Mouse (Mus musculus) neural tube, embryonic 12.5 days (tissue): ENCODE results near the gene Npdc1. TPM values are rescaled to one million over a fixed set of nuclear protein-coding genes. Genes with fewer than 3 reads are reported as not detected.
A peak's percentile ranks its signal among the peaks of the same experiment; 100 is the strongest.

Experiments used
- ATAC-seq: fragments of 200-750 bp; cut with Nextera tagmentation; 2 replicates; pipeline ENCODE4 v1.8.0; 2017; ENCODE audit warnings: low read depth, mild to moderate bottlenecking, moderate TSS enrichment, moderate library complexity; ENCODE audit not compliant: low FRiP score
- H3K27ac ChIP-seq: fragments of 300-500 bp; sonication (generic); 2 replicates; pipeline ENCODE4 v1.5.1; 2016
- H3K27me3 ChIP-seq: fragments of 300-500 bp; sonication (generic); replicated peaks from 2 replicates; pipeline ENCODE4 v1.6.1; 2016; ENCODE audit warnings: mild to moderate bottlenecking
- H3K36me3 ChIP-seq: fragments of 300-500 bp; sonication (generic); 2 replicates; pipeline ENCODE4 v1.6.1; 2016; ENCODE audit warnings: mild to moderate bottlenecking
- H3K4me1 ChIP-seq: fragments of 300-500 bp; sonication (generic); 2 replicates; pipeline ENCODE4 v1.6.1; 2016
- H3K4me2 ChIP-seq: fragments of 300-500 bp; sonication (generic); replicated peaks from 2 replicates; pipeline ENCODE4 v1.6.1; 2016; ENCODE audit warnings: mild to moderate bottlenecking
- H3K4me3 ChIP-seq: fragments of 300-500 bp; sonication (generic); 2 replicates; pipeline ENCODE4 v1.5.1; 2016
- H3K9ac ChIP-seq: fragments of 300-500 bp; sonication (generic); 2 replicates; pipeline ENCODE4 v1.6.1; 2016; ENCODE audit warnings: mild to moderate bottlenecking
- H3K9me3 ChIP-seq: fragments of 300-500 bp; sonication (generic); 2 replicates; pipeline ENCODE4 v1.6.1; 2016; ENCODE audit warnings: mild to moderate bottlenecking
- WGBS: fragments of 180-500 bp; shearing (Covaris S2); methylation state at CpG from one replicate; pipeline ENCODE4 v1.1.7; 2016; 5-methylcytosine and 5-hydroxymethylcytosine counted together
- polyA plus RNA-seq: library from polyadenylated mRNA; unstranded; fragments of >200 nt; fragmentation: Nextera tagmentation; extraction: Ambion mirVana; gene quantifications from 2 replicates; pipeline ENCODE4 v1.2.1, GENCODE M21; 2016

The Npdc1 gene
- polyA plus RNA-seq, 1 experiment from 2014 or later: 266 TPM

DNA sequence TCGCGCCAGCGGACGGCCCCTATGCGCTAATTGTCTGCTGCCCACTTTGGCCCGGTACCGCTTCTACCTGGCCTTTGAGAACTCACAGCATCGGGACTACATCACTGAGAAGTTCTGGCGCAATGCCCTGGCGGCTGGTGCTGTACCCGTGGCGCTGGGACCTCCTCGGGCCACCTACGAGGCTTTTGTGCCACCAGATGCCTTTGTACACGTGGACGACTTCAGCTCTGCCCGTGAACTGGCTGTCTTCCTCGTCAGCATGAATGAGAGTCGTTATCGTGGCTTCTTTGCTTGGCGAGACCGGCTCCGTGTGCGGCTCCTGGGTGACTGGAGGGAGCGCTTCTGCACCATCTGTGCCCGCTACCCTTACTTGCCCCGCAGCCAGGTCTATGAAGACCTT, 26.3 kb downstream of the Npdc1 start:
- peaks cover 16% of the 10 kb centered on the region for H3K4me1 ChIP-seq
- WGBS: 48% methylated on average over 27 of the region's 27 CpGs
- H3K9ac ChIP-seq: no peak overlapping the region
- no peak overlapping the region for H3K4me2 ChIP-seq
- no peak overlapping the region for H3K4me3 ChIP-seq
- no peaks in the 10 kb centered on the region for H3K9me3 ChIP-seq
- H3K27me3 ChIP-seq: peaks cover 30% of the 10 kb centered on the region
- no peak overlapping the region for H3K27ac ChIP-seq
- no peaks in the 10 kb centered on the region for H3K36me3 ChIP-seq
- ATAC-seq: no peak

DNA sequence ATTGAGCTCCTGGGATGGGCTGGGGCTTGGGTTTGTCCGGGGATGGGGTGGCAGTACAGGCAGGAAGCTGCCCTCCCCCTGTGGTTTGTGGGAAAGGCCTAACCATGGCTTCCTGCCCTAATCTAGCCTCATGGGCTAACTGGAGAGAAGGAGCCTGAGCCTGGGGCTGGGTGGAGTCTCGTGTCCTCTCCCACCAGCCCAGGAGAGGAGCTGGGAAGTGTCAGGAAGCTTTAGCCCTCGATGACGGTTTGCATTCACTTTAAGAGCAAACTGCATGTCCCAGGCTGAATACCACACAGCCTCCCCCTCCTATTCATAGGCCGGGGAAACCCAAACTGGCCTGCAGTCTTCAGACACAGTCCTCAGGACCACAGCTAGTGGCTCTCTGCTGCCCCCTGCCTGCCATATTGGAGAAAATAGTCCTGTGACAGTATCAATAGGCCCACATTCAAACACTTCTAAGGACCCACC, 27.6 kb downstream of the Npdc1 start:
- Histone ChIP-seq H3K27ac (no peak overlapping the region), H3K4me3 (no peak overlapping the region), H3K27me3 (peaks cover 33% of the 10 kb centered on the region), H3K9me3 (no peaks in the 10 kb centered on the region), H3K4me2 (no peak overlapping the region), H3K9ac (no peak overlapping the region; the same call in 1 of the 2 replicates), H3K4me1 (peaks cover 22% of the 10 kb centered on the region), H3K36me3 (no peaks in the 10 kb centered on the region)
- WGBS: 30% methylated on average over 5 of the region's 5 CpGs
- no peak for ATAC-seq

DNA sequence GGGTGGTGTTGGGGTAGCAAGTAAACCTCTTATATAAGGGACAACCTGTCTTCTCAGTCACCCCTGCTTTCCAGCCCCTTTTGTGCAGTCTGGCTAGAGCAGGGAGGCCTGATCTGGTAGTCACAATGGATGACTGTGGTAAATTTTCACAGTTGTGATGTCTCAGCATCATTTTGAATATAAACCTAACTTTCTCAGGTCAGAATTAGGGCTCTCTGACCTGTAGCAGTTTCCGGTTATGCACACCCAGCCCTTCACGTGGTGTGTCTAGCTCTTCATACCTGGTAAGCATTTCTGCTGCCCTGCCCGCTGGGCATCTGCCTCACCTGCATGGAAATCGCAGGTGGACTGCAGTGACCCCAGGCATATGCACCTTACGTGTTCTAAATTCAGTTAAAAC, 28.1 kb downstream of the Npdc1 start:
- Histone ChIP-seq H3K4me2 (no peak overlapping the region), H3K4me1 (peaks cover 22% of the 10 kb centered on the region), H3K4me3 (no peak overlapping the region), H3K9me3 (no peaks in the 10 kb centered on the region), H3K36me3 (peaks cover 3% of the 10 kb centered on the region; the same call in 1 of the 2 replicates), H3K9ac (no peak overlapping the region), H3K27ac (no peak overlapping the region), H3K27me3 (peaks cover 33% of the 10 kb centered on the region)
- 88% methylated on average over 5 of the region's 5 CpGs for WGBS
- no peak for ATAC-seq

DNA sequence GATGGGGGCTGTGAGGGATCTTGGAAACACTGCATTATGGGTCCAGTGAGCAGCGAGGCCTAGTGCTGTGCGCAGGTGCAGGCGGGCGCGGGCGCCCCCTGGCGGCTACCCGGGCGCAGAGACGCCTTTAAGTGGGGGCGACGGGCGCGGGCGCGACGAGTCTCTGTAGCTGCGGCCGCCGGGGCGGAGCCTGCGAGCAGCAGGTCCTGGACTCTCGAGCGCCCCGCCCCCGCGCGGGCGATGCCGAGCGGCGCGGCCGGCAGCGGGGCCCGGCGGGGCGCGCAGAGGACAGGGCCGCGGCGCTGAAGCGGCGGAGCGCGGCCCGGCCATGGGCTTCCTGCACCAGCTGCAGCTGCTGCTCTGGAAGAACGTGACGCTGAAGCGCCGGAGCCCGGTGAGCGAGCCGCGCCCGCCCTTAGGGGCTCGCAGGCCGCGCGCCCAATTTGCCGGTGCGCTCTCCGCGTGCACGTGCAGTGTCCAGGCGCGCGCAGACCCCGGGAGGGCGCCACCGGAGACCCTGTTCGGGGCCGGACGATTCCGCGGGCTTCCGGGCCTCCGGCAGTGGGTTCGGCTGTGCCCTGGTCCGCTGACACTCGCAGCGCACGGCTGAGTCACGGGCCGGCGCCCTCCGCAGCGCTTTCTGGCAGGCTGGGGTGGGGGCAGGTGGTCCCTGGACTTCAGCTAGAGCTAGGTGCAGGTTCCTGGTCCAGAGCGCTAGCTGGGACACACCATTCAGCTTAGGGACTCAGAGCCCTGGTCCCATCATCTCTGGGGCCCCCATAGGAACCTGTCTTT, 29.5 kb downstream of the Npdc1 start, which contains the start of gene Abca2:
Gene Abca2 (plus strand): TSS at position 262 of the 795 bp plus-strand sequence.
- Histone ChIP-seq H3K27me3 (peaks cover 27% of the 10 kb centered on the region), H3K4me2 (peak within 1 kb of the TSS; percentile 89), H3K27ac (peak within 1 kb of the TSS; percentile 60; the same call in 1 of the 2 replicates), H3K36me3 (peaks cover 10% of the 10 kb centered on the region), H3K4me3 (peak within 1 kb of the TSS; percentile 75), H3K4me1 (peaks cover 22% of the 10 kb centered on the region), H3K9me3 (no peaks in the 10 kb centered on the region), H3K9ac (peak within 1 kb of the TSS; percentile 78)
- ATAC-seq: peak; percentile 83
- under 1% methylated on average over 89 of the region's 89 CpGs for WGBS

DNA sequence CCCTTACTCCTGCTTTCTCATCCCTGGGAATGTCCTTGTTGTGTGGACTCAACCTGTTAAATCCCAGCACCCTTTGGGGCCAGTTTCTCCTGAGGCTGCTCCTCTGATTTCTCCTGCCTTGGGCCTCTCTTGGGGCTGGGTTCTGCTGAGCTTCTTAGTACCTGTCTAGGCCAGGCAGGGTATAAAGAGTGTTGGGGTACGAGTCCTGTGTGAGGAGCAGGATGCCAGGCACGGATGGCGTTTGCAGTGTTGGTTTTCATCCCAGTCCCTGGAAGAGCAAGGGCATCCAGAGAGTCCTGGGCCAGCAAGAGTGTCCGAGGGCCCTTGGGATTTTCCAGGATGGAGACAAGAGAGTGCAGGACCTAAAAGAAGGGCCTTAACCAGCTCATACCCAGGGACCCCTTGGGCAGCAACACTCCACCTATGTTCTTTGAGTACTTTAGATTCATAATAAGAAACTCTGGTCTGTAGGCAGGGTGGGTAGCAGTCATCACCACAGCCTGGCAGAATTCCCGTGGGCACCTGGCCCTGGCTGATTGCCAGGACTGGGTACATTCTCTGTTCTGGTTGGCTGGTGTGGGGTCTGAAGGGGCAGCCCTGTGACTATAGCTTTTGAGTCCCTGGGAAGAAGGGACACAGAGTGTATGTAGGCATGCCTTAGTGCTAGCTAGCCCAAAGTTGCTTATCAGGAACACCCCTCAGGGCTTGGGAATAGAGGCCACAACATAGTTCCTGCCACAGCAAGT, 30.5 kb downstream of the Npdc1 start:
- Histone ChIP-seq H3K4me2 (peak overlapping the region; percentile 89), H3K4me1 (peaks cover 22% of the 10 kb centered on the region), H3K9ac (peak overlapping the region; percentile 78), H3K4me3 (peak overlapping the region; percentile 75), H3K9me3 (no peaks in the 10 kb centered on the region), H3K27me3 (peaks cover 19% of the 10 kb centered on the region), H3K27ac (no peak overlapping the region), H3K36me3 (peaks cover 11% of the 10 kb centered on the region)
- 85% methylated on average over 5 of the region's 5 CpGs for WGBS
- ATAC-seq: no peak

DNA sequence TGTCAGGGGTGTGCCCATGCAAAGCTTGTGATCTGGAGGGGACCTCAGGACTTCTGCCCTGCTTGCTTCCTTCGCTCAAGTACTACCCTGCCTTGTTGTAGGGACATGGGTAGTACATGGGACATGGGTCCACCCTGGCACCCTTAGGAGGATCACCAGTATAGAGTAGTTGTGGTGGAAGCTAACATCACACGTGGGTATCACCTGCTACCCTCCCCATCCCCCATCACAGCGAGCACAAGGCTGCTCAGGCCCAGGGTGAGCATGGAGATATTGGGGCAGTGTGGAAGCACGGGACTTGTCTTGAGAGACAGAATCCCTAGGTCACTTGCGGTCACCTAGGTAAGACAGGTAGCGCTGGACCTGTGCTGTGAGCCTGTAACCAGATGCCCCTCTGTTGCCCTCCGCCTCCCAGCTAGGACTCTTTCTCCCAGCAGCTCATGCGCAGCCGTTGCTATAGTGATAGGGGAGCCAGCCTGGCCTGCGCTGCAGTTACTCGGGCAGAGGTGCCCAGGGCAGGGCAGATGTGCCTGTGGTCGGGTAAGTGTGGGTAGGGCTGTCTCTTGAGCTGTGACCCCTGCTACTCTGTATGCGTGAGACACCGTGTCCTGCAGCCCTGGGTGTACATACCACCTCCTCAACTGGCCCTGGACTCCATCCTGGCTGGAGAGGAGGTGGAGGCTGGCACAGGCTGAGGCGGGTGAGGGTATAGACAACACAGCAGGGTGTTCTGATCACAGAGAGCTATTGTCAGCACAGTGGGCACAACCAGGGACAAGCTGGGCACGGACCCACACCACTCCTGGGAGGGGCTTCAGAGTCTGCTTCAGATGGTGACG, 31.5 kb downstream of the Npdc1 start:
- H3K27me3 ChIP-seq: peaks cover 10% of the 10 kb centered on the region
- ATAC-seq: no peak
- H3K27ac ChIP-seq: no peak overlapping the region
- peak overlapping the region; percentile 89 for H3K4me2 ChIP-seq
- no peak overlapping the region for H3K4me3 ChIP-seq
- H3K4me1 ChIP-seq: peaks cover 22% of the 10 kb centered on the region
- no peaks in the 10 kb centered on the region for H3K9me3 ChIP-seq
- 70% methylated on average over 17 of the region's 17 CpGs for WGBS
- H3K36me3 ChIP-seq: peaks cover 20% of the 10 kb centered on the region
- H3K9ac ChIP-seq: peak overlapping the region; percentile 26; the same call in 1 of the 2 replicates

DNA sequence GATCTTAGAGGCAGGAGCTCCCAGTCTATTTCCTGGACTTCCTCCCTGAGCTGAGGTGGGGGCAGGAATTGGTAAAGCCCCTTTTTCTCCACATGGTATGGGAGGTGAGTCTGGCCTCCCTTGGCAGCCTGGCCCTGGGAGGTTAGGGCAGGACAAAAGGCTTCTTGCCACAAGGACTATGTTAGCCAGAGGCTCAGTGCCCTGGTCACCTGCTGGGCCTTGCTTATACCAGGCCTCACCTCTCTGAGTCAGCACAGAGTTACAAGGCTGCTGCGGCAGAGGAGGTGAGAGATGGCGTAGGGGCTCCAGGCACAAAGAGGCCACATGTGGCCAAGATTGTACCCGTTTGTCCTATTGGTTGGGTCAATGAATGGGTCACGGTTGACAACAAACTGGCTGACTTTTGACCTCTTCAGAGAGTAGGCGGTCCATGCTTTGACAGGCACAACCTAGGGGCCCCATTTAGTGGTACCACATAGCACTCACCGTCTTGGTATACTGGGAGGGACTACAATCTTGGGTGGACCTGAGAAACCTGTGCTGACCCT, 32.2 kb downstream of the Npdc1 start:
- Histone ChIP-seq H3K4me2 (no peak overlapping the region; the same call in 1 of the 2 replicates), H3K9me3 (no peaks in the 10 kb centered on the region), H3K4me1 (peaks cover 22% of the 10 kb centered on the region), H3K27ac (no peak overlapping the region), H3K36me3 (peaks cover 28% of the 10 kb centered on the region), H3K27me3 (peaks cover 5% of the 10 kb centered on the region; the same call in 1 of the 2 replicates), H3K4me3 (no peak overlapping the region), H3K9ac (no peak overlapping the region)
- WGBS: 52% methylated on average over 6 of the region's 6 CpGs
- ATAC-seq: no peak

DNA sequence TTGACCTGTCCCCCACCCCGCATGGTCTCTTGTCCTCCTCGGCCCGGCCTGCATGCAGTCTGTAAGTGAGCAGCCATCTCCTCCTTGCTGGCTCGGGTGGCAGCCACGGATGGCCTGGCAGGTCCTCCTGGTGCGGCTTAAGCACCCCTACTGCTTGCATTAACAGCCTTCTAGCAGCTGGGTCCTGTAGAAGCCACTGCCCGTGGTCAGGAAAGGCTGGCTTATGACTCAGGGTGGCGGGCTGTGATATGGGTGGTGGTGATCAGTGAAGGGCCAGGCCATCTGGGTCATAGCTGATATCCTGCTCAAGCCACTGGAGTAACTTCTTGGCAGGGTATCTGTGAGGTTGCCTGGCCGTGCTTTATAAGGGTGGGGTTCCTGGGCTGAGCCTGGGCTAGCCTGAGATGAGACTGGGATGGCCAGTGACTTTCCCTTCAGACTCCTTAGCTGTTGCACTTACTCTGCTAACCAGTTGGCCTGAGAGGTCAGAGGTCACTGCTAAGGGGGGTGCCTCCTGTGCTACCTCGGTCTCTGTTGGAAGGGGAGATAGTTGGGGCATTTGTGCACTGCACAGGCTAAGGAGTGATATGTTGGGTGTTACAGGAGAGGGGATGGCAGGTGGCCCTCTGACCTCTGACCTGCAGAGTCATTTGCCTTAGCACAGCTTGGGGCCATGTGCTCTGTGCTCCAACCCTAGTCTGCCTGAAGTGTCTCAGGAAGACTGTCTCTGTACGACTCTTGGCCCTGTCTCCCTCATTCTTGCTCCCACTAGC, 33.4 kb downstream of the Npdc1 start:
- Histone ChIP-seq H3K36me3 (peaks cover 39% of the 10 kb centered on the region), H3K9ac (no peak overlapping the region), H3K27me3 (peaks cover 5% of the 10 kb centered on the region; the same call in 1 of the 2 replicates), H3K4me1 (peaks cover 22% of the 10 kb centered on the region), H3K27ac (no peak overlapping the region), H3K9me3 (no peaks in the 10 kb centered on the region), H3K4me2 (no peak overlapping the region), H3K4me3 (no peak overlapping the region)
- WGBS: 80% methylated on average over 11 of the region's 11 CpGs
- no peak for ATAC-seq

DNA sequence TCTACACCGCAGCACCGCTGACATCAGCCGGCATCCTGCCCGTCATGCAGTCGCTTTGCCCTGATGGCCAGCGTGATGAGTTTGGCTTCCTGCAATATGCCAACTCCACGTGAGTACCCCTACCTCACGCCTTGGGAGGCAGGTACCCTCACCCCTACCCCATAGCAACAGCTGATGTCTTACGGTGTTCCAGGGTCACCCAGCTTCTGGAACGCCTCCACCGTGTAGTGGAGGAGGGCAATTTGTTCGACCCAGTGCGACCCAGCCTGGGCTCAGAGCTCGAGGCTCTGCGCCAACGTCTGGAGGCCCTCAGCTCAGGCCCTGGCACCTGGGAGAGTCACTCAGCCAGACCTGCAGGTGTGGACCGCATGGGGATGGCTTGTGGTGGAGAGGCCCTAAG, 34.0 kb downstream of the Npdc1 start:
- 92% methylated on average over 17 of the region's 17 CpGs for WGBS
- Histone ChIP-seq H3K27me3 (peaks cover 5% of the 10 kb centered on the region; the same call in 1 of the 2 replicates), H3K9me3 (no peaks in the 10 kb centered on the region), H3K4me3 (no peak overlapping the region), H3K9ac (no peak overlapping the region), H3K36me3 (peaks cover 45% of the 10 kb centered on the region), H3K4me1 (peaks cover 22% of the 10 kb centered on the region), H3K4me2 (no peak overlapping the region), H3K27ac (no peak overlapping the region)
- ATAC-seq: no peak

DNA sequence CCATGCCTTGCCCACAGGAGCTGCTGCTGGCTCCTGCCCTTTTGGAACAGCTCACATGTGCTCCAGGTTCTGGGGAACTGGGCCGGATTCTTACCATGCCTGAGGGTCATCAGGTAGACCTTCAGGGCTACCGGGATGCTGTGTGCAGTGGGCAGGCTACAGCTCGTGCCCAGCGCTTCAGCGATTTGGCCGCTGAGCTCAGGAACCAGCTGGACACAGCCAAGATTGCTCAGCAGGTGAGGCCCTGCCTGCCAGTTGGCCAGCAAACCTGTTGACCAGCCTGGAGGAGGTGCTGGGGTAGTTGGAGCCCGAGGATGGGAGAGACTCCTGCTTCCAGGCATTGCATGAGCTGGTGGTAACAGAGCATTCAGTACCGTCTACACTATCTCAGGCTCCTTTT, 35.1 kb downstream of the Npdc1 start:
- 86% methylated on average over 8 of the region's 8 CpGs for WGBS
- Histone ChIP-seq H3K9ac (no peak overlapping the region), H3K27ac (no peak overlapping the region), H3K27me3 (peaks cover 5% of the 10 kb centered on the region; the same call in 1 of the 2 replicates), H3K9me3 (no peaks in the 10 kb centered on the region), H3K4me3 (no peak overlapping the region), H3K36me3 (peaks cover 57% of the 10 kb centered on the region), H3K4me1 (peaks cover 18% of the 10 kb centered on the region), H3K4me2 (no peak overlapping the region)
- ATAC-seq: no peak

DNA sequence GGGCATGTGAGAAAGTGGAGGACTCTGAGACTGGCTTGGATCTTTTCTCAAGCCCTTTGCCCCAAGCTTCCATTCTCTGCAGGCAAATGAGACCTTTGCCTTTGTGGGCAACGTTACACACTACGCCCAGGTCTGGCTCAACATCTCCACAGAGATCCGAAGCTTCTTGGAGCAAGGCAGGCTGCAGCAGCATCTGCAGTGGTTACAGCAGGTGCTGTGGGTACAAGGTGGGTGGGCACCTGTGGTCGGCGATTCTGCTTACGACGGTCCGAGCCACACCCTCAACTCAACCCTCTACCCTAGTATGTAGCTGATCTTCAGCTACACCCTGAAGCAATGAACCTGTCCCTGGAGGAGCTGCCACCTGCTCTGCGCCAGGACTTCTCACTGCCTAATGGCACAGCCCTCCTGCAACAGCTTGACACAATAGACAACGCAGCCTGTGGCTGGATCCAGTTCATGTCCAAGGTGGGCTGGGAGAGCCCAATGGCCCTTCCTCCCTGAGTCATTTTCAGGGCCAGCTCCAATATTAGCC, 37.2 kb downstream of the Npdc1 start:
- Histone ChIP-seq H3K4me2 (no peak overlapping the region), H3K9ac (no peak overlapping the region), H3K9me3 (no peaks in the 10 kb centered on the region), H3K4me3 (no peak overlapping the region), H3K36me3 (peaks cover 69% of the 10 kb centered on the region), H3K4me1 (no peaks in the 10 kb centered on the region), H3K27me3 (no peaks in the 10 kb centered on the region), H3K27ac (no peak overlapping the region)
- ATAC-seq: no peak
- WGBS: 91% methylated on average over 10 of the region's 10 CpGs
